Mouse (Mus musculus) midbrain, postnatal 0 days (tissue): ENCODE data around the gene Mad2l2. TPM values are rescaled to one million over a fixed set of nuclear protein-coding genes. Genes with fewer than 3 reads are reported as not detected.

ENCODE experiments used
- ATAC-seq: fragments of 200-750 bp; cut with Nextera tagmentation; 2 replicates; pipeline ENCODE4 v1.8.0; 2017; ENCODE audit warnings: moderate number of reproducible peaks, mild to moderate bottlenecking, moderate TSS enrichment, moderate library complexity; ENCODE audit not compliant: low FRiP score
- DNase-seq: peaks from one replicate; pipeline ENCODE4 v3.0.0-alpha.2; 2015; ENCODE audit warnings: low spot score
- H3K27ac ChIP-seq: fragments of 300-500 bp; sonication (generic); 2 replicates; pipeline ENCODE4 v1.5.1; 2014; ENCODE audit warnings: low read depth, mild to moderate bottlenecking, low read length, mixed read lengths
- H3K27me3 ChIP-seq: fragments of 300-500 bp; sonication (generic); 2 replicates; pipeline ENCODE4 v1.6.1; 2014; ENCODE audit warnings: low read length, control low read depth, mixed read lengths; ENCODE audit not compliant: insufficient read depth
- H3K36me3 ChIP-seq: fragments of 300-500 bp; sonication (generic); 2 replicates; pipeline ENCODE4 v1.6.1; 2014; ENCODE audit warnings: low read length, control low read depth, mixed read lengths; ENCODE audit not compliant: insufficient read depth
- H3K4me1 ChIP-seq: fragments of 300-500 bp; sonication (generic); 2 replicates; pipeline ENCODE4 v1.6.1; 2014; ENCODE audit warnings: mild to moderate bottlenecking, control low read depth, antibody characterized with exemption, low read length, mixed read lengths; ENCODE audit not compliant: insufficient read depth
- H3K4me2 ChIP-seq: fragments of 300-500 bp; sonication (generic); 2 replicates; pipeline ENCODE4 v1.6.1; 2014; ENCODE audit warnings: low read depth, mild to moderate bottlenecking, low read length, mixed read lengths; ENCODE audit not compliant: poor library complexity, severe bottlenecking
- H3K4me3 ChIP-seq: fragments of 300-500 bp; sonication (generic); 2 replicates; pipeline ENCODE4 v1.5.1; 2014; ENCODE audit warnings: low read depth, mild to moderate bottlenecking, low read length, moderate library complexity
- H3K9ac ChIP-seq: fragments of 300-500 bp; sonication (generic); replicated peaks from 2 replicates; pipeline ENCODE4 v1.6.1; 2014; ENCODE audit warnings: mild to moderate bottlenecking, low read length, moderate library complexity, mixed read lengths; ENCODE audit not compliant: poor library complexity, severe bottlenecking
- H3K9me3 ChIP-seq: fragments of 300-500 bp; sonication (generic); 2 replicates; pipeline ENCODE4 v1.6.1; 2016; ENCODE audit warnings: low read length, control low read depth
- CTCF ChIP-seq: IDR thresholded peaks from 2 replicates; pipeline ENCODE4 v1.5.1; 2016; ENCODE audit warnings: antibody characterized with exemption, mild to moderate bottlenecking
- WGBS: fragments of 180-500 bp; shearing (Covaris S2); extraction: QIAGEN DNeasy Blood & Tissue Kit; methylation state at CpG from one replicate; pipeline ENCODE4 v1.1.7; 2014; 5-methylcytosine and 5-hydroxymethylcytosine counted together
- polyA plus RNA-seq: library from polyadenylated mRNA; unstranded; fragments of >200 nt; fragmentation: Nextera tagmentation; extraction: Ambion mirVana; gene quantifications from 2 replicates; pipeline ENCODE4 v1.2.1, GENCODE M21; 2015
- total RNA-seq: library from RNA; depleted of rRNA; stranded (reverse); fragments of >200 nt; gene quantifications from 2 replicates; pipeline ENCODE4 v1.2.3, GENCODE M21; 2014

Mad2l2 gene
- total and polyA plus RNA-seq, 2 experiments from 2014 or later = 51.7 to 89.1 TPM

- H3K9me3 ChIP-seq = no peaks in the 10 kb centered on the region
- DNase-seq (peak; percentile 98), ATAC-seq (peak; percentile 91)
- peak overlapping the region; percentile 75 for H3K4me3 ChIP-seq
- H3K4me2 ChIP-seq = peak overlapping the region; percentile 92
- TF ChIP-seq CTCF = peak; percentile 52
- H3K4me1 ChIP-seq = peaks cover 14% of the 10 kb centered on the region
- peaks cover 14% of the 10 kb centered on the region for H3K36me3 ChIP-seq
- peaks cover 19% of the 10 kb centered on the region for H3K27me3 ChIP-seq
- peak overlapping the region; percentile 87 for H3K27ac ChIP-seq
- WGBS = under 1% methylated on average over 43 of the region's 55 CpGs
- peak overlapping the region; percentile 89 for H3K9ac ChIP-seq
These were observed 29.6 kb downstream of the Mad2l2 start for GRCm38 (mm10) chr4:148159544-148160435.

DNA sequence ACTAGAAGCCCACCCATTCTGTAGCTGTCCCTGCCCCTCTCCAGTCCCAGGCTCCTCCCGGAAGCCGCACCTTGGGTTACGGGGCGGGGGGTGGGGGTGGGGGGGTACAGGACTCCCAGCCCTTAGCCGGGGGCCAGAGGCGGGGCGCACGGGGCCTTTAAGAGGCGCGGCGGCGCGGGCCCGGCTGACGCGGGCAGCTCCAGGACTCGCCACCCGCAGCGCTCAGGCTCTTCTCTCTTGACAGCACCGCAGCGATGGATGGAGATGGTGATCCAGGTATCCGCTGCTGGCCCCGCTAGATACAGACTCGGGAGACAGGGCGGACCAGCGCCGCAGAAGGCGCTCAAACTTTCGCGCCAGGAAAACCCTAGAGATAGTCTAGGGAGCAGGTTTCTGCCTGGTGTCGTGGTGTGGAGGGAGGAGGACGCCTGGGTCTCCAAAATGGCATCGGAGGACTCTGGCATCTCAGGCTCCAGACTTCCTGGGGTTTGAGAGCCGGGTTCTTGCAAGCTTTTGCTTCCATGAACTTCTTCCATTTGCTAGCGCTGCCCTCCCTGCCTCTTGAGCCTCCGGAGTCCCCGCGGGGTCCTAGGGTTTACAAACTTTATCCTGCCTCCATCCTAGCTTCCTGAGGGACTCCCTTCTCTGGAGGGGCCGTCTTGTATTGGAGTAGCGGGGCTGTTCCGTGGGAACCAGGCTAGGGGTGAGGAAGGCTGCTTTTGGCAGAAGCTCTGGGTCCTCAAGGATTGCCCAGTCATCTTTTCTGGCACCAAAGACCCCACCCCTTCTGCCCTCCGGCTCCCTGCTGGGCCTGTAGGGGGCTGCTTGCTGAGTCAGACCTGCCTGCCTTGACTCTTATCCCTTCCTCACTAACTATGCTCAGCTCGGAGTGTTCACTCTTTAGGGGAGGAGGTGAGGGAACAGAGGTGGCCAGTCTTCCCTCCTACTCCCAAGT is 30.5 kb downstream of the Mad2l2 start, which contains the start of the genes Fbxo44 and Fbxo2:
Gene Fbxo44, minus strand, starts transcription at position 47 of the 955 bp plus-strand sequence.
Gene Fbxo2, plus strand, starts transcription at position 186 of the 955 bp plus-strand sequence.
- peak; percentile 33 for ATAC-seq
- H3K27me3 ChIP-seq = peaks cover 23% of the 10 kb centered on the region
- no peaks in the 10 kb centered on the region for H3K9me3 ChIP-seq
- peak; percentile 71 for DNase-seq
- WGBS = under 1% methylated on average over 43 of the region's 43 CpGs
- H3K4me2 ChIP-seq = peak within 1 kb of the TSS; percentile 92
- peak within 1 kb of the TSS; percentile 89 for H3K9ac ChIP-seq
- peak within 1 kb of the TSS; percentile 87 for H3K27ac ChIP-seq
- peak; percentile 30 for TF ChIP-seq CTCF
- H3K4me3 ChIP-seq = peak within 1 kb of the TSS; percentile 75
- peaks cover 14% of the 10 kb centered on the region for H3K4me1 ChIP-seq
- peaks cover 14% of the 10 kb centered on the region for H3K36me3 ChIP-seq

- Histone ChIP-seq H3K27me3 (peaks cover 35% of the 10 kb centered on the region), H3K4me1 (peaks cover 6% of the 10 kb centered on the region; the same call in 1 of the 2 replicates), H3K9me3 (no peaks in the 10 kb centered on the region), H3K36me3 (no peaks in the 10 kb centered on the region), H3K9ac (0 out of 2 replicates have a peak overlapping the region, but pooled peaks have one; percentile 29), H3K27ac (no peak overlapping the region), H3K4me3 (peak overlapping the region; percentile 29; the same call in 1 of the 2 replicates), H3K4me2 (peak overlapping the region; percentile 55)
- DNase-seq = peak; percentile 86
- 0 out of 2 replicates have a peak, but pooled peaks have one; percentile 6 for ATAC-seq
- under 1% methylated on average over 28 of the region's 29 CpGs for WGBS
- TF ChIP-seq CTCF = peak; percentile 77
These were observed 33.8 kb downstream of the Mad2l2 start for GRCm38 (mm10) chr4:148164002-148164439.

GRCm38 (mm10) chr4:148164461-148164860 is 34.3 kb downstream of the Mad2l2 start:
- H3K9ac ChIP-seq = 0 out of 2 replicates have a peak overlapping the region, but pooled peaks have one; percentile 29
- H3K9me3 ChIP-seq = no peaks in the 10 kb centered on the region
- DNase-seq (no peak), ATAC-seq (no peak)
- peak overlapping the region; percentile 55 for H3K4me2 ChIP-seq
- peaks cover 6% of the 10 kb centered on the region; the same call in 1 of the 2 replicates for H3K4me1 ChIP-seq
- H3K36me3 ChIP-seq = no peaks in the 10 kb centered on the region
- H3K27ac ChIP-seq = no peak overlapping the region
- peaks cover 36% of the 10 kb centered on the region for H3K27me3 ChIP-seq
- 4% methylated on average over 16 of the region's 16 CpGs for WGBS
- H3K4me3 ChIP-seq = peak overlapping the region; percentile 29; the same call in 1 of the 2 replicates
- no peak for TF ChIP-seq CTCF

DNA sequence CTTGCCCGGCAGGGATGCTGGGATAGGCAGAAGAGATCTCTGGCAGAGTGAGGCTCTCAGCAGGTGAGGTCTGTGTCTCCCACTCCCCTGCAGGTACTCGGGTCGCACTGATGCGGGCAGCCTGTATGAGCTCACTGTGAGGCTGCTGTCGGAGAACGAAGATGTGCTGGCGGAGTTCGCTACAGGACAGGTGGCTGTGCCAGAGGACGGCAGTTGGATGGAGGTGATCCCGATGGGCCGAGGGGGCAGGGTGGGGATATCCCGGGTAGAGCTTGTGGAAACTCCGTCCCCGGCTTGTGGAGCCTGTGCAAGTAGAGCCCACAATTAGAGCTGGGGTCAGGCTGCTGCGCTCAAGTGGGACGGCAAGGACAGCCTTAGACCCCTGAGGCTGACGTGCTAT is 35.4 kb downstream of the Mad2l2 start:
- Histone ChIP-seq H3K9ac (no peak overlapping the region), H3K27me3 (peaks cover 44% of the 10 kb centered on the region), H3K36me3 (no peaks in the 10 kb centered on the region), H3K4me2 (no peak overlapping the region), H3K4me3 (no peak overlapping the region), H3K27ac (0 out of 2 replicates have a peak overlapping the region, but pooled peaks have one; percentile 18), H3K4me1 (peaks cover 6% of the 10 kb centered on the region; the same call in 1 of the 2 replicates), H3K9me3 (no peaks in the 10 kb centered on the region)
- no peak for ATAC-seq
- no peak for TF ChIP-seq CTCF
- no peak for DNase-seq
- 8% methylated on average over 17 of the region's 17 CpGs for WGBS
